8 mouse cellular contexts compared by ENCODE assay signal in the genomic region with DNA sequence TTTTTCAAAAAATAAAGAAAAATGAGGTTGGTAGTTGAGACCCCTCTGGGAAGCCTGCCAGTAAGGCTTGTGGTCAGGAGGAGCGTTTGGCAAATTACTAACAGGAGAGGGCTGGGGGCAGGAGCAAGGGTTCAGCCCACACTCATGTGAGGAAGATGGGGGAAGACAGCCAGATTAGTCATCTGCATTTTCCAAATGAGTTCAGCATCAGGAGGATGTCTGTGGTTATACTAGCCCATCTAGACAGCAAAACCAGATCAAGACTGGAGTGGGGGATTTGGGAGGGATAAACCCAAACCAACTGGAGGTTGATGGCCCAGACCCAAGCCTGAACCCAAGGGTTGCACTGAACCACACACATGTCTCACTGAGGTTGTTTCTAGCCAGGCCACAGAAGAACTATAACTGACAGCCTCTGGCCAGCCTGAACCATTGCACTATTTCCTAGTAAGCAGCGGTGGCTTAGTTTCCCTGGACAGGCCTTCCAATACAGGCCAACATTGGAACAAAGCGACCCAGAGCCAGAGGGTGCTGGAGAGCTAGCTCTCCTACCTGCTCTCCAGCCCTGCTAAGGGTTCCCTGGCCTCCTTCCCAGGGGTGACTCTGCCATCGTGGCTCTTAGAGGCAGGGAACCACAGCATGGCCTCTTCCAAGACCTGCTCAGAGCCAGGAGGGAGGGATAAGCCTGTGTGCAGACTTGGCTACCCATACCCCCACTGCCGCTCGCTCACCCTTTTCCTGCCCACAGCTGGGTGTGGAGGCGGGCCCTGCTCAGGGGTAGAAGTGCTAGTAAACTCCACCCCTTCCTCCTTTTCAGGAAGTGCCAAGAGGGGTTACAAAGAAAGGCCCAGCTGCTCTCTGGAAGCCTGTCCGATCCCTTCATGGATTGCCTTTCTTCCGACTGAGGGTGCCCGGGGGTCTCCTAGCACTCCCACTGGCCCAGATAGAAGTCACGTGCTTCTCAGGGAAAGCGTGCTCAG. TPM values are rescaled to one million over a fixed set of nuclear protein-coding genes. Genes with fewer than 3 reads are reported as not detected.
DNase-seq lines count a peak whose midpoint lies in the region; ATAC-seq lines count a peak whose summit lies in the region.

No protein-coding gene starts in this region.

- no peaks in the 10 kb centered on the region for H3K36me3 ChIP-seq in hindbrain, embryonic 13.5 days
- H3K36me3 ChIP-seq in hindbrain, embryonic 14.5 days (replicated peaks; ENCODE audit: control insufficient read depth, insufficient read depth): no peaks in the 10 kb centered on the region
- H3K36me3 ChIP-seq in heart, embryonic 10.5 days: no peaks in the 10 kb centered on the region
- H3K36me3 ChIP-seq in macrophage (ENCODE audit: inconsistent target): no peaks in the 10 kb centered on the region

- H3K27me3 ChIP-seq in hindbrain, embryonic 13.5 days: peaks cover 13% of the 10 kb centered on the region
- H3K27me3 ChIP-seq in hindbrain, embryonic 14.5 days (ENCODE audit: control insufficient read depth, insufficient read depth, low read length): peaks cover 6% of the 10 kb centered on the region
- no peaks in the 10 kb centered on the region for H3K27me3 ChIP-seq in heart, embryonic 10.5 days (ENCODE audit: insufficient read depth, poor library complexity, severe bottlenecking)

- H3K4me1 ChIP-seq in hindbrain, embryonic 13.5 days (replicated peaks): peaks cover 7% of the 10 kb centered on the region
- H3K4me1 ChIP-seq in hindbrain, embryonic 14.5 days (replicated peaks; ENCODE audit: control insufficient read depth, insufficient read depth, low read length): no peaks in the 10 kb centered on the region
- H3K4me1 ChIP-seq in heart, embryonic 10.5 days: peaks cover 42% of the 10 kb centered on the region

- 0 out of 2 replicates have a peak overlapping the region, but pooled peaks have one; percentile 14 for H3K27ac ChIP-seq in hindbrain, embryonic 13.5 days
- H3K27ac ChIP-seq in hindbrain, embryonic 14.5 days: no peak overlapping the region
- peak overlapping the region; percentile 87 for H3K27ac ChIP-seq in heart, embryonic 10.5 days
- H3K27ac ChIP-seq in macrophage: peak overlapping the region; percentile 99

- no peaks in the 10 kb centered on the region for H3K79me2 ChIP-seq in macrophage (ENCODE audit: inconsistent target)

- no peak overlapping the region for H3K9ac ChIP-seq in hindbrain, embryonic 13.5 days
- H3K9ac ChIP-seq in hindbrain, embryonic 14.5 days: no peak overlapping the region

- ATAC-seq in hindbrain, embryonic 13.5 days (ENCODE audit: low FRiP score): no peak
- no peak for ATAC-seq in hindbrain, embryonic 14.5 days (ENCODE audit: low FRiP score)

- WGBS in hindbrain, embryonic 13.5 days: 65% methylated on average over 12 of the region's 12 CpGs
- 62% methylated on average over 12 of the region's 12 CpGs for WGBS in hindbrain, embryonic 14.5 days
- WGBS in heart, embryonic 10.5 days: 56% methylated on average over 12 of the region's 12 CpGs
- WGBS in macrophage (ENCODE audit: missing documents): 7% methylated on average over 12 of the region's 12 CpGs

- DNase-seq in hindbrain, embryonic 14.5 days (ENCODE audit: low spot score): no peak
- DNase-seq in adrenal gland, postnatal 36 days: peak; percentile 55 to 77
- no peak for DNase-seq in heart, embryonic 10.5 days (ENCODE audit: low spot score)
- peak; percentile 74 for DNase-seq in kidney, postnatal 10 days
- DNase-seq in thymus, postnatal 25 days: peak; percentile 89
- DNase-seq in frontal cortex, postnatal 10 days (ENCODE audit: low spot score in 2 of 2): no peak

- H3K4me3 ChIP-seq in hindbrain, embryonic 13.5 days: no peak overlapping the region
- H3K4me3 ChIP-seq in hindbrain, embryonic 14.5 days (replicated peaks; ENCODE audit: low read length): no peak overlapping the region
- peak overlapping the region; percentile 19 for H3K4me3 ChIP-seq in heart, embryonic 10.5 days
- H3K4me3 ChIP-seq in macrophage (ENCODE audit: inconsistent target): peak overlapping the region; percentile 48

- H3K9me3 ChIP-seq in hindbrain, embryonic 13.5 days: no peaks in the 10 kb centered on the region
- H3K9me3 ChIP-seq in hindbrain, embryonic 14.5 days (ENCODE audit: control insufficient read depth, low read length): no peaks in the 10 kb centered on the region
- H3K9me3 ChIP-seq in heart, embryonic 10.5 days: no peaks in the 10 kb centered on the region

- H3K4me2 ChIP-seq in hindbrain, embryonic 13.5 days: no peak overlapping the region
- no peak overlapping the region for H3K4me2 ChIP-seq in hindbrain, embryonic 14.5 days (replicated peaks)

RNA-seq across cellular contexts. Expression of gene Piezo1, which starts 5.2 kb away (rescaled TPM):
- polyA plus RNA-seq in hindbrain, embryonic 13.5 days (2015; fragmentation: Nextera tagmentation; extraction: Ambion mirVana): 2.5 and 3.2 TPM in 2 replicates
- polyA plus RNA-seq in hindbrain, embryonic 14.5 days (2014; fragmentation: Nextera tagmentation; extraction: Ambion mirVana): 3.1 and 3.7 TPM in 2 replicates
- 10 to 100 TPM; 19.5 to 24.7 TPM for total RNA-seq in adrenal gland, postnatal 36 days (2021)
- polyA plus RNA-seq in heart, embryonic 10.5 days (2016; fragmentation: Nextera tagmentation; extraction: Ambion mirVana): 23.7 and 29.3 TPM in 2 replicates
- 1,000 to 10,000 TPM in 3 of 26 experiments, 100 to 1,000 TPM in 22, 10 to 100 TPM in 1; 87.6 to 1,687 (median 236) TPM for total RNA-seq in macrophage (2018; cell fraction: chromatin; rRNA removed)
- 100 to 1,000 TPM in 1 of 26 experiments, 10 to 100 TPM in 25; 40.5 to 139 (median 66.7) TPM for total RNA-seq in macrophage (2018; cell fraction: cytosol; rRNA removed)
- total RNA-seq in macrophage (2018; cell fraction: nucleus; rRNA removed): 100 to 1,000 TPM; 100 to 685 (median 171) TPM
- 43.2 to 134 TPM (median 57.2 TPM) in 3 replicates for polyA plus RNA-seq in macrophage (2018)

RNA-seq across cellular contexts. Expression of gene Cdt1, which starts 11.5 kb away (rescaled TPM):
- polyA plus RNA-seq in hindbrain, embryonic 13.5 days (2015; fragmentation: Nextera tagmentation; extraction: Ambion mirVana): 9.9 and 10.4 TPM in 2 replicates
- 6.2 and 8.1 TPM in 2 replicates for polyA plus RNA-seq in hindbrain, embryonic 14.5 days (2014; fragmentation: Nextera tagmentation; extraction: Ambion mirVana)
- 1 to 10 TPM; 8.7 to 9.1 TPM for total RNA-seq in adrenal gland, postnatal 36 days (2021)
- polyA plus RNA-seq in heart, embryonic 10.5 days (2016; fragmentation: Nextera tagmentation; extraction: Ambion mirVana): 47.6 TPM in 2 replicates
- total RNA-seq in macrophage (2018; cell fraction: chromatin; rRNA removed): 10 to 100 TPM in 24 of 26 experiments, 1 to 10 TPM in 2; 5.9 to 60.1 (median 21.2) TPM
- total RNA-seq in macrophage (2018; cell fraction: cytosol; rRNA removed): 10 to 100 TPM; 14.4 to 42.5 (median 21.0) TPM
- 10 to 100 TPM; 11.5 to 96.2 (median 21.4) TPM for total RNA-seq in macrophage (2018; cell fraction: nucleus; rRNA removed)
- 11.1 to 84.7 TPM (median 15.5 TPM) in 3 replicates for polyA plus RNA-seq in macrophage (2018)

RNA-seq across cellular contexts. Expression of gene Aprt, which starts 20.4 kb away (rescaled TPM):
- polyA plus RNA-seq in hindbrain, embryonic 13.5 days (2015; fragmentation: Nextera tagmentation; extraction: Ambion mirVana): 153 and 157 TPM in 2 replicates
- polyA plus RNA-seq in hindbrain, embryonic 14.5 days (2014; fragmentation: Nextera tagmentation; extraction: Ambion mirVana): 183 and 187 TPM in 2 replicates
- total RNA-seq in adrenal gland, postnatal 36 days (2021): 10 to 100 TPM; 72.4 to 87.2 TPM
- 318 and 361 TPM in 2 replicates for polyA plus RNA-seq in heart, embryonic 10.5 days (2016; fragmentation: Nextera tagmentation; extraction: Ambion mirVana)
- 10 to 100 TPM; 16.7 to 82.3 (median 52.8) TPM for total RNA-seq in macrophage (2018; cell fraction: chromatin; rRNA removed)
- total RNA-seq in macrophage (2018; cell fraction: cytosol; rRNA removed): 100 to 1,000 TPM; 122 to 199 (median 155) TPM
- 100 to 1,000 TPM in 4 of 26 experiments, 10 to 100 TPM in 22; 46.0 to 149 (median 72.7) TPM for total RNA-seq in macrophage (2018; cell fraction: nucleus; rRNA removed)
- 89.7 to 305 TPM (median 145 TPM) in 3 replicates for polyA plus RNA-seq in macrophage (2018)

RNA-seq across cellular contexts. Expression of gene Galns, which starts 54.9 kb away (rescaled TPM):
- 5.4 and 6.1 TPM in 2 replicates for polyA plus RNA-seq in hindbrain, embryonic 13.5 days (2015; fragmentation: Nextera tagmentation; extraction: Ambion mirVana)
- 5.8 and 6.0 TPM in 2 replicates for polyA plus RNA-seq in hindbrain, embryonic 14.5 days (2014; fragmentation: Nextera tagmentation; extraction: Ambion mirVana)
- total RNA-seq in adrenal gland, postnatal 36 days (2021): 1 to 10 TPM; 6.0 to 6.8 TPM
- 8.1 and 11.9 TPM in 2 replicates for polyA plus RNA-seq in heart, embryonic 10.5 days (2016; fragmentation: Nextera tagmentation; extraction: Ambion mirVana)
- total RNA-seq in macrophage (2018; cell fraction: chromatin; rRNA removed): 10 to 100 TPM; 10.3 to 60.8 (median 33.9) TPM
- 100 to 1,000 TPM in 8 of 26 experiments, 10 to 100 TPM in 18; 70.1 to 132 (median 87.3) TPM for total RNA-seq in macrophage (2018; cell fraction: cytosol; rRNA removed)
- 100 to 1,000 TPM in 6 of 26 experiments, 10 to 100 TPM in 20; 33.0 to 130 (median 90.1) TPM for total RNA-seq in macrophage (2018; cell fraction: nucleus; rRNA removed)
- polyA plus RNA-seq in macrophage (2018): 70.7 to 140 TPM (median 99.8 TPM) in 3 replicates

RNA-seq across cellular contexts. Expression of gene Trappc2l, which starts 55.1 kb away (rescaled TPM):
- polyA plus RNA-seq in hindbrain, embryonic 13.5 days (2015; fragmentation: Nextera tagmentation; extraction: Ambion mirVana): 98.9 and 101 TPM in 2 replicates
- polyA plus RNA-seq in hindbrain, embryonic 14.5 days (2014; fragmentation: Nextera tagmentation; extraction: Ambion mirVana): 118 and 130 TPM in 2 replicates
- total RNA-seq in adrenal gland, postnatal 36 days (2021): 10 to 100 TPM; 49.9 to 64.4 TPM
- 52.9 and 67.4 TPM in 2 replicates for polyA plus RNA-seq in heart, embryonic 10.5 days (2016; fragmentation: Nextera tagmentation; extraction: Ambion mirVana)
- total RNA-seq in macrophage (2018; cell fraction: chromatin; rRNA removed): 100 to 1,000 TPM in 1 of 26 experiments, 10 to 100 TPM in 24, 1 to 10 TPM in 1; 9.3 to 112 (median 48.1) TPM
- 10 to 100 TPM; 46.6 to 71.7 (median 62.5) TPM for total RNA-seq in macrophage (2018; cell fraction: cytosol; rRNA removed)
- 10 to 100 TPM; 19.8 to 65.7 (median 38.5) TPM for total RNA-seq in macrophage (2018; cell fraction: nucleus; rRNA removed)
- 54.4 to 79.3 TPM (median 76.9 TPM) in 3 replicates for polyA plus RNA-seq in macrophage (2018)

Comparison
In these comparisons a context has a peak if more than half of its experiments do, and no peak if none do; other contexts are left out.
1. H3K4me3 ChIP-seq: peak in heart, embryonic 10.5 days (single experiment) and macrophage (single experiment); none in hindbrain, embryonic 13.5 days (single experiment) and hindbrain, embryonic 14.5 days (single experiment).
2. DNase-seq: peak in adrenal gland, postnatal 36 days (2 of 2), kidney, postnatal 10 days (single experiment) and thymus, postnatal 25 days (single experiment); none in hindbrain, embryonic 14.5 days (single experiment), heart, embryonic 10.5 days (single experiment) and frontal cortex, postnatal 10 days (0 of 2).